Mouse (Mus musculus) embryonic fibroblast, embryonic 13.5 days (primary cell): ENCODE measurements around the gene Onecut3.

ENCODE experiments used
- CTCF ChIP-seq: IDR thresholded peaks from 2 replicates; pipeline ENCODE4 v1.5.1; 2011; ENCODE audit warnings: mild to moderate bottlenecking, control low read depth, low read length, moderate library complexity, borderline replicate concordance; ENCODE audit not compliant: insufficient read depth
- POLR2A ChIP-seq: IDR thresholded peaks from 2 replicates; pipeline ENCODE4 v1.6.1; 2011; ENCODE audit warnings: low read depth, mild to moderate bottlenecking, control low read depth, low read length, moderate library complexity

DNA sequence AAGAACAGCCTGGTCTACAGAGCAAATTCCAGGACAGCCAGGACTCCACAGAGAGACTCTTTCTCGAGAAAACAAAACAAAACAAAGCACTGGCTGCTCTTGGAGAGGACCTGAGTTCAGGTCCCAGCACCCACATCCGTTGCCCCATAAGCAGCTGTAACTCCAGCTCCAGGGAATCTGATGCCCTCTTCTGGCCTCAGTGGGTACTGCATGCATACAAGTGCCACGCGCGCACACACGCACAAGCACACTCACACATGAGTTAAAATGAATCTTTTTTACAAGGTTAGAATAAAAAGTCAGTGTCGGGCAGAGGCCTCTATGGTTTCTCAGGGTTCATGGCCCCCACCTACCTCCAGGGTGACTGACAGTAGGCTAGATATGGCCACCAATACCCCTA is 28.7 kb downstream of the Onecut3 start:
- TF ChIP-seq POLR2A (no peak), CTCF (peak; percentile 21; the same call in 1 of the 2 replicates)
